Mouse (Mus musculus): ENCODE measurements around the gene Glud1. TPM values are rescaled to one million over a fixed set of nuclear protein-coding genes. Genes with fewer than 3 reads are reported as not detected.

Gene Glud1
- polyA plus RNA-seq, 1 experiment from 2014 or later: 72.7 TPM

GRCm38 (mm10) chr14:34339446-34339845, 28.9 kb downstream of the Glud1 start:
- Histone ChIP-seq H3K9me3 (ENCODE audit: control insufficient read depth, low read length) (no peaks in the 10 kb centered on the region), H3K36me3 (ENCODE audit: control insufficient read depth, insufficient read depth, low read length) (peaks cover 87% of the 10 kb centered on the region), H3K27ac (replicated peaks; ENCODE audit: low read depth, low read length) (no peak overlapping the region), H3K4me1 (ENCODE audit: control insufficient read depth, insufficient read depth, low read length) (no peaks in the 10 kb centered on the region), H3K27me3 (replicated peaks; ENCODE audit: control insufficient read depth, insufficient read depth, low read length) (no peaks in the 10 kb centered on the region), H3K4me2 (ENCODE audit: low read depth, low read length) (no peak overlapping the region), H3K4me3 (ENCODE audit: low read depth, low read length) (no peak overlapping the region), H3K9ac (ENCODE audit: low read depth, low read length) (no peak overlapping the region)
- no peak for ATAC-seq (ENCODE audit: low read depth)
- no peak for DNase-seq (ENCODE audit: low spot score)
- WGBS: 50% methylated on average over 1 of the region's 1 CpGs

- ATAC-seq (ENCODE audit: low read depth): no peak
- no peak overlapping the region for H3K4me2 ChIP-seq (ENCODE audit: low read depth, low read length)
- DNase-seq (ENCODE audit: low spot score): no peak
- H3K9ac ChIP-seq (ENCODE audit: low read depth, low read length): no peak overlapping the region
- no peak overlapping the region for H3K4me3 ChIP-seq (ENCODE audit: low read depth, low read length)
- no peak overlapping the region for H3K27ac ChIP-seq (replicated peaks; ENCODE audit: low read depth, low read length)
- H3K9me3 ChIP-seq (ENCODE audit: control insufficient read depth, low read length): no peaks in the 10 kb centered on the region
- no peaks in the 10 kb centered on the region for H3K4me1 ChIP-seq (ENCODE audit: control insufficient read depth, insufficient read depth, low read length)
- no peaks in the 10 kb centered on the region for H3K27me3 ChIP-seq (replicated peaks; ENCODE audit: control insufficient read depth, insufficient read depth, low read length)
- WGBS: 75% methylated on average over 4 of the region's 4 CpGs
- peaks cover 64% of the 10 kb centered on the region for H3K36me3 ChIP-seq (ENCODE audit: control insufficient read depth, insufficient read depth, low read length)
Measured at GRCm38 (mm10) chr14:34341993-34342392, 31.5 kb downstream of the Glud1 start.

GRCm38 (mm10) chr14:34343078-34343477, 32.6 kb downstream of the Glud1 start:
- no peak for ATAC-seq (ENCODE audit: low read depth)
- H3K4me3 ChIP-seq (ENCODE audit: low read depth, low read length): no peak overlapping the region
- no peak overlapping the region for H3K9ac ChIP-seq (ENCODE audit: low read depth, low read length)
- no peak overlapping the region for H3K4me2 ChIP-seq (ENCODE audit: low read depth, low read length)
- 87% methylated on average over 4 of the region's 4 CpGs for WGBS
- no peak overlapping the region for H3K27ac ChIP-seq (replicated peaks; ENCODE audit: low read depth, low read length)
- H3K4me1 ChIP-seq (ENCODE audit: control insufficient read depth, insufficient read depth, low read length): no peaks in the 10 kb centered on the region
- H3K9me3 ChIP-seq (ENCODE audit: control insufficient read depth, low read length): no peaks in the 10 kb centered on the region
- no peak for DNase-seq (ENCODE audit: low spot score)
- peaks cover 53% of the 10 kb centered on the region for H3K36me3 ChIP-seq (ENCODE audit: control insufficient read depth, insufficient read depth, low read length)
- no peaks in the 10 kb centered on the region for H3K27me3 ChIP-seq (replicated peaks; ENCODE audit: control insufficient read depth, insufficient read depth, low read length)

GRCm38 (mm10) chr14:34344361-34344760, 33.8 kb downstream of the Glud1 start:
- Histone ChIP-seq H3K4me1 (ENCODE audit: control insufficient read depth, insufficient read depth, low read length) (no peaks in the 10 kb centered on the region), H3K9me3 (ENCODE audit: control insufficient read depth, low read length) (no peaks in the 10 kb centered on the region), H3K36me3 (ENCODE audit: control insufficient read depth, insufficient read depth, low read length) (peaks cover 43% of the 10 kb centered on the region), H3K4me3 (ENCODE audit: low read depth, low read length) (no peak overlapping the region), H3K27me3 (replicated peaks; ENCODE audit: control insufficient read depth, insufficient read depth, low read length) (no peaks in the 10 kb centered on the region), H3K4me2 (ENCODE audit: low read depth, low read length) (no peak overlapping the region), H3K27ac (replicated peaks; ENCODE audit: low read depth, low read length) (no peak overlapping the region), H3K9ac (ENCODE audit: low read depth, low read length) (no peak overlapping the region)
- WGBS: 82% methylated on average over 5 of the region's 5 CpGs
- DNase-seq (ENCODE audit: low spot score) (no peak), ATAC-seq (ENCODE audit: low read depth) (no peak)

GRCm38 (mm10) chr14:34345771-34346566, 35.4 kb downstream of the Glud1 start:
- Histone ChIP-seq H3K4me3 (ENCODE audit: low read depth, low read length) (no peak overlapping the region), H3K36me3 (ENCODE audit: control insufficient read depth, insufficient read depth, low read length) (peaks cover 31% of the 10 kb centered on the region), H3K4me2 (ENCODE audit: low read depth, low read length) (no peak overlapping the region), H3K27me3 (replicated peaks; ENCODE audit: control insufficient read depth, insufficient read depth, low read length) (no peaks in the 10 kb centered on the region), H3K4me1 (ENCODE audit: control insufficient read depth, insufficient read depth, low read length) (no peaks in the 10 kb centered on the region), H3K9me3 (ENCODE audit: control insufficient read depth, low read length) (no peaks in the 10 kb centered on the region), H3K27ac (replicated peaks; ENCODE audit: low read depth, low read length) (no peak overlapping the region), H3K9ac (ENCODE audit: low read depth, low read length) (no peak overlapping the region)
- DNase-seq (ENCODE audit: low spot score): peak; percentile 33
- WGBS: 53% methylated on average over 12 of the region's 12 CpGs
- ATAC-seq (ENCODE audit: low read depth): peak; percentile 9; the same call in 1 of the 2 replicates

GRCm38 (mm10) chr14:34347084-34347483, 36.6 kb downstream of the Glud1 start:
- DNase-seq (ENCODE audit: low spot score) (no peak), ATAC-seq (ENCODE audit: low read depth) (no peak)
- WGBS: 95% methylated on average over 5 of the region's 5 CpGs
- Histone ChIP-seq H3K4me2 (ENCODE audit: low read depth, low read length) (no peak overlapping the region), H3K36me3 (ENCODE audit: control insufficient read depth, insufficient read depth, low read length) (peaks cover 22% of the 10 kb centered on the region), H3K27ac (replicated peaks; ENCODE audit: low read depth, low read length) (no peak overlapping the region), H3K4me3 (ENCODE audit: low read depth, low read length) (no peak overlapping the region), H3K9me3 (ENCODE audit: control insufficient read depth, low read length) (no peaks in the 10 kb centered on the region), H3K27me3 (replicated peaks; ENCODE audit: control insufficient read depth, insufficient read depth, low read length) (no peaks in the 10 kb centered on the region), H3K9ac (ENCODE audit: low read depth, low read length) (no peak overlapping the region), H3K4me1 (ENCODE audit: control insufficient read depth, insufficient read depth, low read length) (no peaks in the 10 kb centered on the region)

GRCm38 (mm10) chr14:34348301-34348700, 37.8 kb downstream of the Glud1 start:
- 74% methylated on average over 7 of the region's 7 CpGs for WGBS
- Histone ChIP-seq H3K36me3 (ENCODE audit: control insufficient read depth, insufficient read depth, low read length) (peaks cover 9% of the 10 kb centered on the region), H3K27me3 (replicated peaks; ENCODE audit: control insufficient read depth, insufficient read depth, low read length) (no peaks in the 10 kb centered on the region), H3K9ac (ENCODE audit: low read depth, low read length) (no peak overlapping the region), H3K4me2 (ENCODE audit: low read depth, low read length) (no peak overlapping the region), H3K9me3 (ENCODE audit: control insufficient read depth, low read length) (no peaks in the 10 kb centered on the region), H3K27ac (replicated peaks; ENCODE audit: low read depth, low read length) (no peak overlapping the region), H3K4me3 (ENCODE audit: low read depth, low read length) (no peak overlapping the region), H3K4me1 (ENCODE audit: control insufficient read depth, insufficient read depth, low read length) (no peaks in the 10 kb centered on the region)
- ATAC-seq (ENCODE audit: low read depth): no peak
- DNase-seq (ENCODE audit: low spot score): no peak

GRCm38 (mm10) chr14:34349007-34349406, 38.5 kb downstream of the Glud1 start:
- WGBS: 77% methylated on average over 8 of the region's 8 CpGs
- Histone ChIP-seq H3K27ac (replicated peaks; ENCODE audit: low read depth, low read length) (no peak overlapping the region), H3K9ac (ENCODE audit: low read depth, low read length) (no peak overlapping the region), H3K27me3 (replicated peaks; ENCODE audit: control insufficient read depth, insufficient read depth, low read length) (no peaks in the 10 kb centered on the region), H3K4me3 (ENCODE audit: low read depth, low read length) (no peak overlapping the region), H3K4me1 (ENCODE audit: control insufficient read depth, insufficient read depth, low read length) (no peaks in the 10 kb centered on the region), H3K36me3 (ENCODE audit: control insufficient read depth, insufficient read depth, low read length) (peaks cover 5% of the 10 kb centered on the region; the same call in 1 of the 2 replicates), H3K4me2 (ENCODE audit: low read depth, low read length) (no peak overlapping the region), H3K9me3 (ENCODE audit: control insufficient read depth, low read length) (no peaks in the 10 kb centered on the region)
- peak; percentile 62; the same call in 1 of the 2 replicates for ATAC-seq (ENCODE audit: low read depth)
- DNase-seq (ENCODE audit: low spot score): peak; percentile 36

GRCm38 (mm10) chr14:34351660-34352059, 41.1 kb downstream of the Glud1 start:
- no peak overlapping the region for H3K4me3 ChIP-seq (ENCODE audit: low read depth, low read length)
- no peaks in the 10 kb centered on the region for H3K4me1 ChIP-seq (ENCODE audit: control insufficient read depth, insufficient read depth, low read length)
- H3K4me2 ChIP-seq (ENCODE audit: low read depth, low read length): no peak overlapping the region
- ATAC-seq (ENCODE audit: low read depth) (no peak), DNase-seq (ENCODE audit: low spot score) (no peak)
- H3K36me3 ChIP-seq (ENCODE audit: control insufficient read depth, insufficient read depth, low read length): no peaks in the 10 kb centered on the region
- H3K9ac ChIP-seq (ENCODE audit: low read depth, low read length): no peak overlapping the region
- H3K9me3 ChIP-seq (ENCODE audit: control insufficient read depth, low read length): no peaks in the 10 kb centered on the region
- H3K27ac ChIP-seq (replicated peaks; ENCODE audit: low read depth, low read length): no peak overlapping the region
- WGBS: 69% methylated on average over 3 of the region's 3 CpGs
- H3K27me3 ChIP-seq (replicated peaks; ENCODE audit: control insufficient read depth, insufficient read depth, low read length): no peaks in the 10 kb centered on the region
